Mouse (Mus musculus): ENCODE results near the gene Trim8.

DNA sequence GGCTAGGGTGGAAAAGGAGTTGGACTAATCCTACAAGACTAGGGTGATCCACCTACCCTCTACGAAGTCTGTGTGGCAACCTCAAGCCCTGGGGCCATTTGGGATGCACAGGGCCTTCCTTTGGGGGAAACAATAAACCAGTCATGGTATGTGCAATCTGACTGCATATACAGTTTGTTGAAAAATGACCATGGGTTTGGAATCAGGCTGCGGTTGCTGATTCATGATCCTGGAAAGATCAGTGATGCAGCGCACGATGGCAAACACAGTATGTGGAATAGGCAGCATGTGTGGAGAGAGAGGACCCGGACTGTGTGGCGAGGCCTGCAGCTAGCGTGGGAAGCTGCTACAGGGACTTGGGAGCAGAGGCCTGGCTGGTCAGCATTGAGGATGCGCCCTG, 45.9 kb upstream of the Trim8 start:
- TF ChIP-seq CTCF (conservative IDR thresholded peaks at IDR 0.05 in 1 of 2, IDR thresholded peaks at IDR 0.05 in 1 of 2; ENCODE audit: low read depth in 2 of 2, low read length in 2 of 2) (no peak), MAZ (IDR thresholded peaks at IDR 0.05; ENCODE audit: low read depth, low read length) (no peak), MAFK (IDR thresholded peaks at IDR 0.05; ENCODE audit: insufficient replicate concordance, low read length) (no peak), SMC3 (IDR thresholded peaks at IDR 0.05; ENCODE audit: low read depth, low read length) (no peak), ZKSCAN1 (IDR thresholded peaks at IDR 0.05; ENCODE audit: borderline replicate concordance, low read depth, low read length) (no peak), KAT2A (IDR thresholded peaks at IDR 0.05; ENCODE audit: insufficient replicate concordance, low read length) (no peak), ELF1 (IDR thresholded peaks at IDR 0.05; ENCODE audit: low read depth, low read length) (no peak), USF1 (IDR thresholded peaks at IDR 0.05; ENCODE audit: low read depth, low read length) (no peak), EP300 (IDR thresholded peaks at IDR 0.05; ENCODE audit: low read length) (no peak), POLR2A (IDR thresholded peaks at IDR 0.05; ENCODE audit: low read depth, low read length) (no peak), IRF4 (IDR thresholded peaks at IDR 0.05; ENCODE audit: low read depth, low read length) (no peak), RAD21 (IDR thresholded peaks at IDR 0.05; ENCODE audit: low read depth, low read length) (no peak), ETS1 (conservative IDR thresholded peaks at IDR 0.05; ENCODE audit: low read depth, low read length) (no peak), GABPA (IDR thresholded peaks at IDR 0.05; ENCODE audit: insufficient replicate concordance, low read depth, low read length) (no peak)
